ENCODE assay signal across 20 mouse cellular contexts in the genomic region with DNA sequence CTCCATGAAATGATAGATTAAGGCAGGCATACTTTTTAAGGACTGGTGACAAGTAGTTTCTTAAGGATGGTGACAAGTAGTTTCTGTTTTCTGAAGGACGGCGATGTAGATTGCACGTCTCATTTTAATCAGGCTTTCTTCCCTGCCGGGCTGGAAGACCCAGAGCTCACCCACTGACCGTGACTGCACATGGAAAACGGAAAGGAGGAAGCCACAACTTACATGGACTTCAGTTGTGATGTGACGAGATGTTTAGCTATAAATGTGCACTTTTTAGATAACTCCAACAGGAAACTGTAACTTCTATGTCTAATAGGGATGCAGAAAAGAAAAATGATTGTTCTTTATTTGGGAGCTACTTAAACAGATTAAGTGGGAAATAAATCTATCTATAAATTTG.
"Had no signal": no experiment of that assay in that cellular context is flagged by ENCODE, and none has a peak within 500 bp of the region (broad histone marks: within the 10 kb centered on the region; RNA-seq: fewer than 3 reads in every experiment).

No protein-coding gene starts in this region.

- H3K4me1 ChIP-seq: limb, embryonic 12.5 days; limb, embryonic 15.5 days; neural tube, embryonic 12.5 days had no signal

- H3K4me2 ChIP-seq: limb, embryonic 12.5 days; limb, embryonic 15.5 days; liver, embryonic 11.5 days; neural tube, embryonic 12.5 days; neural tube, embryonic 15.5 days had no signal

- H3K9ac ChIP-seq: limb, embryonic 12.5 days; limb, embryonic 15.5 days; liver, embryonic 14.5 days; liver, postnatal 0 days; neural tube, embryonic 12.5 days; neural tube, embryonic 15.5 days had no signal

- H3K27me3 ChIP-seq: limb, embryonic 12.5 days; limb, embryonic 15.5 days; neural tube, embryonic 12.5 days; neural tube, embryonic 15.5 days had no signal

- DNase-seq: kidney, postnatal 14 days; kidney, postnatal 4 days; left cerebral cortex, postnatal 4 days; liver, postnatal 0 days; midbrain, embryonic 14.5 days; right cerebral cortex, adult 18-20 months; right cerebral cortex, postnatal 14 days; right cerebral cortex, postnatal 4 days; thymus, adult 2 months; thymus, postnatal 14 days; thymus, postnatal 4 days had no signal

- ATAC-seq: intestine, postnatal 0 days; liver, postnatal 0 days had no signal

- H3K27ac ChIP-seq: limb, embryonic 12.5 days; limb, embryonic 15.5 days; liver, embryonic 14.5 days; macrophage; neural tube, embryonic 12.5 days; neural tube, embryonic 15.5 days; stomach, postnatal 0 days had no signal

- H3K36me3 ChIP-seq: neural tube, embryonic 12.5 days; neural tube, embryonic 15.5 days had no signal

- H3K4me3 ChIP-seq: limb, embryonic 12.5 days; limb, embryonic 15.5 days; neural tube, embryonic 12.5 days; neural tube, embryonic 15.5 days had no signal

- H3K9me3 ChIP-seq: limb, embryonic 15.5 days; neural tube, embryonic 12.5 days; neural tube, embryonic 15.5 days had no signal
